Mouse (Mus musculus): ENCODE data around the gene Slc15a4. TPM values are rescaled to one million over a fixed set of nuclear protein-coding genes. Genes with fewer than 3 reads are reported as not detected.

Slc15a4 gene
- total and polyA plus RNA-seq, 3 experiments, result 31.7 to 35.5 TPM; not detected in 1

DNA sequence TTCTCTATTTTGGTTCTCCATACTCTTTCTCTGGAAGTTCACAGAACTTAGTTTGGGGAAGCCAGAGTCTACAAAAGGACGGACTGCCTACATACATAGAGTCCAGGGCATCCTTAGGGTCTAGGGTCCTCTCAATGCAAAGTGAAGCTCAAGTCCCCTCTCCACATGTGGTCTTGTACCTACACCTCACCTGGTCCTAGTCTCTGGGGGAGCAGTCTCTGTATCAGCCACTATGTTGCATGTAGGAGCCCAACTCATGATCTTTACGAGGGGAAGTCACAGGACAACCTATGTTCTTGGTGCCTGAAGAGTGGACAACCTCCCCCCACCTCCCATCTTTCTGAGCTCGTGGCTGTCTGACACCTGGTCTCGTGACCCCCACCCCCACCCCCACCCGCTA is 1.0 kb downstream of the Slc15a4 start:
- no peaks in the 10 kb centered on the region for H3K9me3 ChIP-seq (replicated peaks; ENCODE audit: insufficient read depth, low read length)
- H3K9ac ChIP-seq (ENCODE audit: control insufficient read depth, low read depth, low read length, poor library complexity, severe bottlenecking), result no peak overlapping the region
- H3K79me2 ChIP-seq (ENCODE audit: control insufficient read depth, insufficient read depth, low read length, poor library complexity), result no peaks in the 10 kb centered on the region
- H3K27me3 ChIP-seq (ENCODE audit: control insufficient read depth in 1 of 2, insufficient read depth in 2 of 2, low read length in 2 of 2), result no peaks in the 10 kb centered on the region
- H3K4me1 ChIP-seq (ENCODE audit: control insufficient read depth in 1 of 2, insufficient read depth in 2 of 2, low read length in 2 of 2), result no peaks in the 10 kb centered on the region
- no peak overlapping the region for H3K27ac ChIP-seq (ENCODE audit: control insufficient read depth, low read depth, low read length)
- no peaks in the 10 kb centered on the region for H3K36me3 ChIP-seq (ENCODE audit: control insufficient read depth in 1 of 2, insufficient read depth in 2 of 2, low read length in 2 of 2)
- TF ChIP-seq ZMIZ1 (IDR thresholded peaks at IDR 0.05; ENCODE audit: low read depth, low read length) (no peak), ZC3H11A (IDR thresholded peaks at IDR 0.05; ENCODE audit: low read depth, low read length) (no peak), POLR2A (IDR thresholded peaks at IDR 0.05; ENCODE audit: control insufficient read depth in 1 of 2, insufficient read depth in 1 of 2, low read depth in 1 of 2, low read length in 2 of 2, poor library complexity in 1 of 2) (no peak), USF2 (IDR thresholded peaks at IDR 0.05; ENCODE audit: borderline replicate concordance in 1 of 2, insufficient read depth in 1 of 2, low read depth in 1 of 2, low read length in 2 of 2) (no peak), POLR2AphosphoS5 (IDR thresholded peaks at IDR 0.05; ENCODE audit: borderline replicate concordance, low read depth, low read length) (no peak), MAX (IDR thresholded peaks at IDR 0.05; ENCODE audit: low read length) (no peak), GABPA (IDR thresholded peaks at IDR 0.05; ENCODE audit: low read depth, low read length) (no peak), ZKSCAN1 (IDR thresholded peaks at IDR 0.05; ENCODE audit: low read depth, low read length) (no peak), MYC (IDR thresholded peaks at IDR 0.05; ENCODE audit: low read depth, low read length) (no peak), ELF1 (IDR thresholded peaks at IDR 0.05; ENCODE audit: low read depth, low read length) (no peak), MAFK (IDR thresholded peaks at IDR 0.05; ENCODE audit: borderline replicate concordance, low read depth, low read length) (no peak), RAD21 (IDR thresholded peaks at IDR 0.05; ENCODE audit: low read depth, low read length) (no peak), TAL1 (IDR thresholded peaks at IDR 0.05; ENCODE audit: low read length) (no peak), POLR2AphosphoS2 (IDR thresholded peaks at IDR 0.05; ENCODE audit: low read length) (no peak), MXI1 (IDR thresholded peaks at IDR 0.05; ENCODE audit: low read depth, low read length) (no peak), JUND (IDR thresholded peaks at IDR 0.05; ENCODE audit: low read depth, low read length) (no peak), USF1 (IDR thresholded peaks at IDR 0.05; ENCODE audit: low read depth, low read length) (no peak), GATA1 (IDR thresholded peaks at IDR 0.05; ENCODE audit: low read depth, low read length) (no peak)
- DNase-seq (ENCODE audit: low read depth, low spot score), result no peak
- H3K4me3 ChIP-seq (ENCODE audit: control insufficient read depth in 1 of 2, insufficient read depth in 1 of 2, low read depth in 2 of 2, low read length in 2 of 2), result no peak overlapping the region

DNA sequence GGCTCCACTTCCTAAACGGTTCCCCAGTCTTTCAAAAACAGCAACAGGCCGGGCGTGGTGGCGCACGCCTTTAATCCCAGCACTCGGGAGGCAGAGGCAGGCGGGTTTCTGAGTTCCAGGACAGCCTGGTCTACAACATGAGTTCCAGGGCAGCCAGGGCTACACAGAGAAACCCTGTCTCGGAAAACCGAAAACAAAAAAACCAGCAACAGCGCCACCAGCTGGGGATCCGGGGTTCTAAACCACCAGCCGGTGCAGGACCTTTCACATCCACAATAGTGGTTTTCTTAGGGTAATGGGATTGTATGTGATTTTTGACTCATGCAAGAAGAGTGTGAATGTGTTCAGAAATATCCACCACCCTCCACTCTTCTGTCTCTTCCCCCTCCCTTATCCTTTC is 5.5 kb downstream of the Slc15a4 start:
- no peak overlapping the region for H3K27ac ChIP-seq (ENCODE audit: control insufficient read depth, low read depth, low read length)
- no peaks in the 10 kb centered on the region for H3K4me1 ChIP-seq (ENCODE audit: control insufficient read depth in 1 of 2, insufficient read depth in 2 of 2, low read length in 2 of 2)
- no peaks in the 10 kb centered on the region for H3K79me2 ChIP-seq (ENCODE audit: control insufficient read depth, insufficient read depth, low read length, poor library complexity)
- no peak overlapping the region for H3K4me3 ChIP-seq (ENCODE audit: control insufficient read depth in 1 of 2, insufficient read depth in 1 of 2, low read depth in 2 of 2, low read length in 2 of 2)
- H3K36me3 ChIP-seq (ENCODE audit: control insufficient read depth in 1 of 2, insufficient read depth in 2 of 2, low read length in 2 of 2), result no peaks in the 10 kb centered on the region
- no peaks in the 10 kb centered on the region for H3K27me3 ChIP-seq (ENCODE audit: control insufficient read depth in 1 of 2, insufficient read depth in 2 of 2, low read length in 2 of 2)
- TF ChIP-seq EP300 (IDR thresholded peaks at IDR 0.05; ENCODE audit: low read depth in 1 of 2, low read length in 2 of 2) (no peak), MYC (IDR thresholded peaks at IDR 0.05; ENCODE audit: low read depth, low read length) (no peak)
- no peaks in the 10 kb centered on the region for H3K9me3 ChIP-seq (replicated peaks; ENCODE audit: insufficient read depth, low read length)
- no peak for DNase-seq (ENCODE audit: low read depth, low spot score)
- H3K9ac ChIP-seq (ENCODE audit: control insufficient read depth, low read depth, low read length, poor library complexity, severe bottlenecking), result no peak overlapping the region

Measured in MEL (cell line).